Mouse (Mus musculus) embryonic fibroblast, embryonic 13.5 days (primary cell): Measurements from ENCODE around the gene Atic.

Experiments used
- CTCF ChIP-seq: IDR thresholded peaks from 2 replicates; pipeline ENCODE4 v1.5.1; 2011; ENCODE audit warnings: mild to moderate bottlenecking, control low read depth, low read length, moderate library complexity, borderline replicate concordance; ENCODE audit not compliant: insufficient read depth
- POLR2A ChIP-seq: IDR thresholded peaks from 2 replicates; pipeline ENCODE4 v1.6.1; 2011; ENCODE audit warnings: low read depth, mild to moderate bottlenecking, control low read depth, low read length, moderate library complexity

DNA sequence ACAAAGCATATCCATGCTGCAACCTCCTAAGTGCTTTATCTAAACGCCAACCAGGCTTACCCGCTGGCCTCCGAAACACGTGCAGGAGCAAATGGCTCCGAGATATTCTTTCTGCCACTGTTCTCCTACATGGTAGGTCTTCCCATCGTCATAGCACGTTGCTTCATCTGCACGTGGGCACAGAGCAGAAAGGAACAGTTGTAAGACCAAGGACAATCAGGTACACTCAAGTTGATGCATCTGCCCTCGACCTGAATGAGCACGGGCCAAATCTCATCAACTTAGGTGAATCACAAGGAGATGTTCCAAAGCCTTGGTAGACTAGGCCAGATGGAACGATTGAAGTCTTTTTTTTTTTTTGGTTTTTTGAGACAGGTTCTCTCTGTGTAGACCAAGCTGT is 33.1 kb downstream of the Atic start:
- TF ChIP-seq POLR2A (no peak), CTCF (no peak)
